Mouse (Mus musculus): ENCODE results near the gene Gm42674.

DNA sequence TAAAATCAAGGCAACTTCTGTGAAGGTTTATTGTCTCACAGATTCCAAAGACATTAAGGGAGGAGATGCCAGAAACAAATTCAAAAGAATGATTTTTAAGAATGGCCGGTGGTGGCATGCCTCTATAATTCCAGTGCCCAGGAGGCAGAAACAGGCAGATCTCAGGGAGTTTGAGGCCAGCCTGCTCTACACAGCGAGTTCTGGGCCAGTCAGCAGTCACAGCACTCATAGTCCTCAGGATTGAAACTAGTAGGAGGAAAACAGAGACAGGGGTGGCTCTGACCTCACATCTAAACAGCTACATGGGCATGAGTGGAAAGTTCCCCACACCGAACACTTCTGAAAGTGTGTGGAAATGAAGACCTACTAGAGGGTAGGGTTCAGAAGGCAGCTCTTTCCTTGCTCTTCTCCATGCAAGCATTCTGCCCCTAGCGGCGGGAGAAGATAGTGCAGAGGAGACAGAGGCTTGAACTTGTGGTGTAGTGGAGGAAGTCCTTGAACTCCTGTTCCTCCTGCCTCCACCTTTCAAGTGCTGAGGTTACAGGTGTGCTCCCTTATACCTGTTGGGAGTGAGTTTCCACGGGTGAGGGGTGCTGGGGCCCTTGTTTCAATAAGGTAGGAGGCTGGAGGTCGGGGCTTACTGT lies 37.9 kb downstream of the Gm42674 start:
- TF ChIP-seq CTCF (IDR thresholded peaks at IDR 0.05; ENCODE audit: borderline replicate concordance, extremely low read depth, insufficient read depth, insufficient read length) = peak; percentile 67
- no peak for TF ChIP-seq POLR2A (IDR thresholded peaks at IDR 0.05; ENCODE audit: borderline replicate concordance, extremely low read depth, insufficient read depth, insufficient read length, poor library complexity, severe bottlenecking)
